12 mouse cellular contexts compared by ENCODE assay signal in the genomic region with DNA sequence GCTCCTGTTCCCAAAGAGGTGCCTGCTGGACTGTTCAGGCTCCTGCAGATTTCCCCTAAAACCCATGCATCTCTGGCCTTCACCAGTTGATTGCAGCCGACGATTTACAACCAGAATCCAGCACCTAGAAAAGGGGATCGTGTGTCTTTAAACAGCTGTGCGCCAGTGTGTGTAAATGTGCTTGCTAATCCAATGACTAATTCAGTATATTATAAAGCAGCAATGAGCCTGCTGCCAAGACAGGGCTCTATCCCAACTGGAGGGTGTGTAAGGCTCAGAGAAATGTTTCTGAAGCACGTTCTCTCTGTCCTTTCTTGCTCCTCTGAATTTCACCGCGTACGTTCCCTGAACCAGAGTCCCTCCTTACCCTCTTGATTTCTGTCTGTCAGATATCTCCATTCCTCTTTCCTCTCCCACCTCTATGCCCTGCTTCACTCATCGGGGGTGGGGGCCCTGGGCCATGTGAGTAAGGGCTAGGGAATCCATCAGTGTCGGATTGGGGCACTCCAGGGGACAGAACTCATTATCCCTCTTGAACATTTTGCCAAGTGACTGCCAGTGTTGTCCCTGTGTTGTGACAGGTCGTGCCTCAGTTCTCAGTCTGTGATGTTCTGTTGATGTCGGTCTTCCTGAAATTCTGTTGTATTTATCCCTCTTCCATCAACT.
DNase-seq lines count a peak whose midpoint lies in the region; ATAC-seq and TF ChIP-seq lines count a peak whose summit lies in the region.
"Had no signal": no experiment of that assay in that cellular context is flagged by ENCODE, and none has a peak within 500 bp of the region (broad histone marks: within the 10 kb centered on the region; RNA-seq: fewer than 3 reads in every experiment).

No protein-coding gene starts in this region.

- no peaks in the 10 kb centered on the region for H3K27me3 ChIP-seq in lung, postnatal 0 days (replicated peaks; ENCODE audit: insufficient read depth, low read length)
- no peaks in the 10 kb centered on the region for H3K27me3 ChIP-seq in cerebellum, adult 2 months (ENCODE audit: control insufficient read depth, insufficient read depth, low read length)
- H3K27me3 ChIP-seq: CH12.LX; embryonic facial prominence, embryonic 15.5 days had no signal

- no peak overlapping the region for H3K9ac ChIP-seq in lung, postnatal 0 days (replicated peaks; ENCODE audit: low read depth)
- H3K9ac ChIP-seq: embryonic facial prominence, embryonic 15.5 days; neural tube, embryonic 12.5 days had no signal

- TF ChIP-seq POLR2A in cerebellum, adult 2 months (IDR thresholded peaks at IDR 0.05; ENCODE audit: borderline replicate concordance, insufficient read depth, low read length), result no peak

- peak overlapping the region; percentile 49 for H3K27ac ChIP-seq in lung, postnatal 0 days (ENCODE audit: low read length)
- no peak overlapping the region for H3K27ac ChIP-seq in cerebellum, adult 2 months (ENCODE audit: insufficient read depth, low read length)
- H3K27ac ChIP-seq: embryonic facial prominence, embryonic 15.5 days; neural tube, embryonic 12.5 days had no signal

- no peak overlapping the region for H3K4me2 ChIP-seq in lung, postnatal 0 days (replicated peaks; ENCODE audit: low read depth, low read length)
- H3K4me2 ChIP-seq: embryonic facial prominence, embryonic 15.5 days; neural tube, embryonic 12.5 days had no signal

- no peak overlapping the region for H3K4me3 ChIP-seq in lung, postnatal 0 days (ENCODE audit: low read depth, low read length)
- H3K4me3 ChIP-seq in cerebellum, adult 2 months (replicated peaks; ENCODE audit: insufficient read depth, low read depth, low read length), result no peak overlapping the region
- H3K4me3 ChIP-seq: embryonic facial prominence, embryonic 15.5 days; neural tube, embryonic 12.5 days had no signal

- no peak for TF ChIP-seq EP300 in lung, postnatal 0 days (IDR thresholded peaks at IDR 0.05)

- no peaks in the 10 kb centered on the region for H3K9me3 ChIP-seq in lung, postnatal 0 days (ENCODE audit: low read length)
- H3K9me3 ChIP-seq: embryonic facial prominence, embryonic 15.5 days had no signal

- DNase-seq in gastrocnemius, adult 18-20 months (ENCODE audit: low spot score), result peak; percentile 53
- DNase-seq in gastrocnemius, adult 8-10 months (ENCODE audit: low spot score in 2 of 2), result no peak
- peak; percentile 52 for DNase-seq in lung, postnatal 0 days (ENCODE audit: low spot score)
- no peak for DNase-seq in lung, postnatal 4 days
- peak; percentile 74 for DNase-seq in fibroblast of lung, adult 2 months (ENCODE audit: low read depth)
- DNase-seq in naive thymus-derived CD4-positive, alpha-beta T cell, adult 2 months (ENCODE audit: low read depth), result peak; percentile 52
- DNase-seq in cerebellum, adult 2 months, result no peak
- no peak for DNase-seq in kidney, adult 11 months
- DNase-seq: right cerebral cortex, postnatal 4 days had no signal

- peaks cover 45% of the 10 kb centered on the region for H3K4me1 ChIP-seq in lung, postnatal 0 days (ENCODE audit: insufficient read depth, low read depth, low read length)
- peaks cover 5% of the 10 kb centered on the region; the same call in 1 of the 2 replicates for H3K4me1 ChIP-seq in cerebellum, adult 2 months (ENCODE audit: control insufficient read depth, insufficient read depth, low read length)

- TF ChIP-seq CTCF in lung, postnatal 0 days (IDR thresholded peaks at IDR 0.05), result no peak
- no peak for TF ChIP-seq CTCF in cerebellum, adult 2 months (IDR thresholded peaks at IDR 0.05; ENCODE audit: borderline replicate concordance, insufficient read depth, low read depth, low read length)

- WGBS in lung, postnatal 0 days, result 43% methylated on average over 12 of the region's 12 CpGs
- WGBS in cerebellum, adult 2 months, result 76% methylated on average over 12 of the region's 12 CpGs

- 0 out of 2 replicates have a peak, but pooled peaks have one; percentile 22 for ATAC-seq in lung, postnatal 0 days

- no peaks in the 10 kb centered on the region for H3K36me3 ChIP-seq in lung, postnatal 0 days (ENCODE audit: insufficient read depth, low read length)
- H3K36me3 ChIP-seq: embryonic facial prominence, embryonic 15.5 days; neural tube, embryonic 12.5 days had no signal

Comparison
In these comparisons a context has a peak if more than half of its experiments do, and no peak if none do; other contexts are left out.
1. DNase-seq: peak in gastrocnemius, adult 18-20 months (single experiment), lung, postnatal 0 days (single experiment), fibroblast of lung, adult 2 months (single experiment) and naive thymus-derived CD4-positive, alpha-beta T cell, adult 2 months (single experiment); none in gastrocnemius, adult 8-10 months (0 of 2), lung, postnatal 4 days (0 of 2), cerebellum, adult 2 months (0 of 2) and kidney, adult 11 months (single experiment).